Mouse (Mus musculus): ENCODE data around the gene Mvk.

- TF ChIP-seq CTCF (IDR thresholded peaks at IDR 0.05; ENCODE audit: control insufficient read depth, insufficient read depth, insufficient replicate concordance, low read depth, low read length), result no peak
- TF ChIP-seq POLR2A (IDR thresholded peaks at IDR 0.05; ENCODE audit: control insufficient read depth, low read depth, low read length), result no peak
Observed at GRCm38 (mm10) chr5:114426732-114427131, 17.3 kb upstream of the Mvk start.
